Comparison of ENCODE assay signal across 46 mouse cellular contexts in the genomic region with DNA sequence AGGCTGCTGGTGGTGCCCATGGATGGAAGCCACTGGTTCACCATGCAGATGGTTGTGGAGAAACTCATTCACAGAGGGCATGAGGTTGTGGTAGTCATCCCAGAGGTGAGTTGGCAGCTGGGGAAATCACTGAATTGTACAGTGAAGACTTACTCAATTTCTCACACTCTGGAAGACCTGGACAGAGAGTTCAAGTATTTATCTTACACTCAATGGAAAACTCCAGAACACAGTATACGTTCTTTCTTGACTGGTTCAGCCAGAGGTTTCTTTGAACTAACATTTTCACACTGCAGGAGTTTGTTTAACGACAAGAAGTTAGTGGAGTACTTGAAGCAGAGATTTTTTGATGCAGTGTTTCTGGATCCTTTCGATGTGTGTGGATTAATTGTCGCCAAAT. TPM values are rescaled to one million over a fixed set of nuclear protein-coding genes. Genes with fewer than 3 reads are reported as not detected.
"Had no signal": no experiment of that assay in that cellular context is flagged by ENCODE, and none has a peak within 500 bp of the region (broad histone marks: within the 10 kb centered on the region; RNA-seq: fewer than 3 reads in every experiment).

No protein-coding gene starts in this region.

- H3K27me3 ChIP-seq: limb, embryonic 12.5 days; limb, embryonic 13.5 days; limb, embryonic 15.5 days; liver, embryonic 12.5 days; liver, embryonic 13.5 days; liver, embryonic 15.5 days; lung, embryonic 15.5 days; midbrain, embryonic 12.5 days; midbrain, embryonic 13.5 days; midbrain, embryonic 15.5 days; neural tube, embryonic 12.5 days had no signal

- H3K36me3 ChIP-seq: limb, embryonic 10.5 days; limb, embryonic 12.5 days; limb, embryonic 13.5 days; limb, embryonic 15.5 days; liver, embryonic 12.5 days; liver, embryonic 13.5 days; liver, embryonic 15.5 days; lung, embryonic 15.5 days; midbrain, embryonic 10.5 days; midbrain, embryonic 12.5 days; midbrain, embryonic 13.5 days; midbrain, embryonic 15.5 days; neural tube, embryonic 12.5 days had no signal

- H3K4me2 ChIP-seq: limb, embryonic 12.5 days; limb, embryonic 13.5 days; limb, embryonic 15.5 days; liver, embryonic 11.5 days; liver, embryonic 12.5 days; liver, embryonic 13.5 days; liver, embryonic 15.5 days; lung, embryonic 14.5 days; lung, embryonic 15.5 days; midbrain, embryonic 11.5 days; midbrain, embryonic 12.5 days; midbrain, embryonic 13.5 days; midbrain, embryonic 15.5 days; neural tube, embryonic 12.5 days had no signal

- H3K9ac ChIP-seq: limb, embryonic 12.5 days; limb, embryonic 13.5 days; limb, embryonic 15.5 days; liver, embryonic 12.5 days; liver, embryonic 13.5 days; liver, embryonic 14.5 days; liver, embryonic 15.5 days; liver, postnatal 0 days; lung, embryonic 14.5 days; lung, embryonic 15.5 days; midbrain, embryonic 12.5 days; midbrain, embryonic 13.5 days; midbrain, embryonic 15.5 days; neural tube, embryonic 12.5 days had no signal

- H3K4me3 ChIP-seq: left cerebral cortex, adult 2 months; limb, embryonic 10.5 days; limb, embryonic 12.5 days; limb, embryonic 13.5 days; limb, embryonic 15.5 days; liver, embryonic 12.5 days; liver, embryonic 13.5 days; liver, embryonic 15.5 days; lung, embryonic 15.5 days; megakaryocyte, embryonic 14.5 days; midbrain, embryonic 10.5 days; midbrain, embryonic 12.5 days; midbrain, embryonic 13.5 days; midbrain, embryonic 15.5 days; myocyte; neural tube, embryonic 12.5 days had no signal

- H3K4me1 ChIP-seq: limb, embryonic 10.5 days; limb, embryonic 12.5 days; limb, embryonic 13.5 days; limb, embryonic 15.5 days; liver, embryonic 12.5 days; liver, embryonic 13.5 days; liver, embryonic 15.5 days; lung, embryonic 15.5 days; megakaryocyte, embryonic 14.5 days; midbrain, embryonic 12.5 days; midbrain, embryonic 13.5 days; midbrain, embryonic 15.5 days; neural tube, embryonic 12.5 days had no signal

- H3K27ac ChIP-seq: left cerebral cortex, adult 2 months; limb, embryonic 10.5 days; limb, embryonic 12.5 days; limb, embryonic 13.5 days; limb, embryonic 15.5 days; liver, embryonic 12.5 days; liver, embryonic 13.5 days; liver, embryonic 14.5 days; liver, embryonic 15.5 days; lung, embryonic 15.5 days; macrophage; midbrain, embryonic 10.5 days; midbrain, embryonic 12.5 days; midbrain, embryonic 13.5 days; midbrain, embryonic 15.5 days; neural tube, embryonic 12.5 days had no signal

- DNase-seq: left cerebral cortex, postnatal 4 days; liver, embryonic 13.5 days; liver, postnatal 0 days; lung, adult 18-20 months; lung, adult 2 months; lung, embryonic 14.5 days; lung, postnatal 10 days; lung, postnatal 14 days; lung, postnatal 4 days; midbrain, embryonic 14.5 days had no signal

- H3K9me3 ChIP-seq: limb, embryonic 10.5 days; limb, embryonic 12.5 days; limb, embryonic 13.5 days; limb, embryonic 15.5 days; liver, embryonic 12.5 days; liver, embryonic 13.5 days; liver, embryonic 15.5 days; lung, embryonic 15.5 days; megakaryocyte, embryonic 14.5 days; midbrain, embryonic 10.5 days; midbrain, embryonic 12.5 days; midbrain, embryonic 13.5 days; midbrain, embryonic 15.5 days; neural tube, embryonic 12.5 days had no signal

- ATAC-seq: liver, embryonic 12.5 days; liver, postnatal 0 days; midbrain, embryonic 13.5 days; midbrain, embryonic 15.5 days; midbrain, embryonic 16.5 days had no signal

RNA-seq across cellular contexts. Expression of a gene that starts 0.3 kb away (rescaled TPM):
- total RNA-seq: left cerebral cortex, adult 18-20 months; left cerebral cortex, adult 2 months; left cerebral cortex, adult 8-10 months; left cerebral cortex, postnatal 10 days; left cerebral cortex, postnatal 14 days; left cerebral cortex, postnatal 25 days; left cerebral cortex, postnatal 36 days; left cerebral cortex, postnatal 4 days; megakaryocyte progenitor cell, adult 5-6 weeks; megakaryocyte, adult 5-6 weeks; midbrain, postnatal 0 days; monocyte, adult 5-6 weeks had no signal
- polyA plus RNA-seq: limb, embryonic 10.5 days; limb, embryonic 11.5 days; limb, embryonic 12.5 days; limb, embryonic 13.5 days; limb, embryonic 14.5 days; limb, embryonic 15.5 days; liver, embryonic 11.5 days; lung, embryonic 14.5 days; lung, embryonic 15.5 days; lung, embryonic 16.5 days; midbrain, embryonic 10.5 days; midbrain, embryonic 11.5 days; midbrain, embryonic 12.5 days; midbrain, embryonic 13.5 days; midbrain, embryonic 14.5 days; midbrain, embryonic 15.5 days; midbrain, embryonic 16.5 days; midbrain, postnatal 0 days; myocyte; neural tube, embryonic 11.5 days; neural tube, embryonic 12.5 days had no signal

RNA-seq across cellular contexts. Expression of a gene that starts 15.7 kb away (rescaled TPM):
- total RNA-seq: left cerebral cortex, adult 18-20 months; left cerebral cortex, adult 2 months; left cerebral cortex, adult 8-10 months; left cerebral cortex, postnatal 10 days; left cerebral cortex, postnatal 14 days; left cerebral cortex, postnatal 25 days; left cerebral cortex, postnatal 36 days; left cerebral cortex, postnatal 4 days; megakaryocyte progenitor cell, adult 5-6 weeks; megakaryocyte, adult 5-6 weeks; megakaryocyte-erythroid progenitor cell, adult 5-6 weeks; midbrain, postnatal 0 days; monocyte, adult 5-6 weeks had no signal
- polyA plus RNA-seq: limb, embryonic 10.5 days; limb, embryonic 11.5 days; limb, embryonic 12.5 days; limb, embryonic 13.5 days; limb, embryonic 14.5 days; limb, embryonic 15.5 days; liver, embryonic 11.5 days; liver, embryonic 12.5 days; liver, embryonic 13.5 days; liver, embryonic 14.5 days; liver, embryonic 15.5 days; lung, adult 2 months; lung, embryonic 14.5 days; lung, embryonic 16.5 days; macrophage; midbrain, embryonic 10.5 days; midbrain, embryonic 11.5 days; midbrain, embryonic 12.5 days; midbrain, embryonic 13.5 days; midbrain, embryonic 14.5 days; midbrain, embryonic 15.5 days; midbrain, embryonic 16.5 days; midbrain, postnatal 0 days; myocyte; neural tube, embryonic 11.5 days; neural tube, embryonic 12.5 days had no signal

RNA-seq across cellular contexts. Expression of a gene that starts 16.7 kb away (rescaled TPM):
- total RNA-seq: left cerebral cortex, adult 18-20 months; left cerebral cortex, adult 2 months; left cerebral cortex, adult 8-10 months; left cerebral cortex, postnatal 10 days; left cerebral cortex, postnatal 14 days; left cerebral cortex, postnatal 25 days; left cerebral cortex, postnatal 36 days; left cerebral cortex, postnatal 4 days; megakaryocyte progenitor cell, adult 5-6 weeks; megakaryocyte, adult 5-6 weeks; megakaryocyte-erythroid progenitor cell, adult 5-6 weeks; midbrain, postnatal 0 days; monocyte, adult 5-6 weeks had no signal
- polyA plus RNA-seq: limb, embryonic 10.5 days; limb, embryonic 11.5 days; limb, embryonic 12.5 days; limb, embryonic 13.5 days; limb, embryonic 14.5 days; limb, embryonic 15.5 days; liver, embryonic 11.5 days; liver, embryonic 12.5 days; liver, embryonic 13.5 days; liver, embryonic 14.5 days; liver, embryonic 15.5 days; liver, embryonic 16.5 days; liver, postnatal 0 days; lung, adult 2 months; lung, embryonic 14.5 days; lung, embryonic 15.5 days; lung, embryonic 16.5 days; macrophage; midbrain, embryonic 10.5 days; midbrain, embryonic 11.5 days; midbrain, embryonic 12.5 days; midbrain, embryonic 13.5 days; midbrain, embryonic 14.5 days; midbrain, embryonic 15.5 days; midbrain, embryonic 16.5 days; midbrain, postnatal 0 days; myocyte; neural tube, embryonic 11.5 days; neural tube, embryonic 12.5 days had no signal

RNA-seq across cellular contexts. Expression of a gene that starts 32.1 kb away (rescaled TPM):
- total RNA-seq: left cerebral cortex, adult 2 months; left cerebral cortex, postnatal 25 days; left cerebral cortex, postnatal 4 days had no signal
- polyA plus RNA-seq: limb, embryonic 10.5 days; limb, embryonic 11.5 days; limb, embryonic 12.5 days; limb, embryonic 13.5 days; lung, embryonic 14.5 days; midbrain, embryonic 10.5 days; midbrain, embryonic 11.5 days; midbrain, embryonic 12.5 days; midbrain, postnatal 0 days; neural tube, embryonic 11.5 days; neural tube, embryonic 12.5 days had no signal
